Mouse (Mus musculus) cerebellum, postnatal 25 days (tissue): ENCODE measurements at regions not wholly inside any gene's neighbourhood (a gene's known extent, or its start where the extent isn't known, plus 50 kb on each side); places are given as distances from the start of the nearest gene placed in this dataset.
A peak's percentile ranks its signal among the peaks of the same experiment; 100 is the strongest.

Experiments
- DNase-seq, 2 experiments: peaks; one replicate each; pipeline ENCODE4 v3.0.0; 2021; ENCODE audit warnings: mixed read lengths in 2 of 2

GRCm38 (mm10) chrX:119724868-119725267 lies 202.1 kb upstream of the Pabpc5 start:
- peak; percentile 28 to 48 for DNase-seq
